Mouse (Mus musculus): ENCODE results near the gene Slc7a11.

The Slc7a11 gene

DNA sequence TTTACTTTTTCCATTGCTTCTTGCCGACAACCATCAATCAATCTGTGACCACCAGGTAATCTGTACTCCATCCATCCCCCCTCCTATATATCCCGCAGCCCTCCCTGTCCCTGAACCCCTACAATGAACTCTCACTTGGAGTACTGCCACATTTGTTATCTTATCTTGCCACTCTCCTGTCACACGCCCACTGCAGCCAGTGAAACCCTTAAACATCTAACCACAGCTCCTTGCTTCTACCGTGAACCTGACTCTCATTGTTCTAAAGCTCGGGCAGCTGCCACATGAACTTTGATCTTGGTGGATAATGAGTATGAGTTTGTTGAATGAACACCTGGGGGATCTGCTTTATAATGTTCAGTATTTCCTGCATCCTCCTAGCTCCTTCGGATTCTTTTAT lies 140.8 kb downstream of the Slc7a11 start:
- no peak for DNase-seq

DNA sequence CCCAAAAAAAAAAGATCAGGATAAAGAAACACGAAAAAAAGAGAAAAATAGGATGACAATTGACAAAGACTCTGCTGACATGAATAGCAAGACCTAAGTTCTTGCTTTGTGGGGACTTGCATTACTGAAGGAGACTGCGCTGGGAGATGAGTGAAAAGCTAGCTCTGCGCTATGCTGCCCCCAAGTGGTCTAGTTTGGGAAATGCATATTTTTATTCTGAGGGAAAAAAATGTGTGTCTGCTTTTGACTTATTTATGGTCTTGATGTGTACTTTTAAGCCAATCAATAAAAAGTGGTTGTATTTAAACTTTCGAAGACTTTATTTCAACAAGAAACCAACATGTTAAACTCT lies 142.5 kb downstream of the Slc7a11 start:
- DNase-seq, result peak; percentile 29

GRCm38 (mm10) chr3:50300002-50300951 lies 143.1 kb downstream of the Slc7a11 start:
- DNase-seq, result peak; percentile 45

DNA sequence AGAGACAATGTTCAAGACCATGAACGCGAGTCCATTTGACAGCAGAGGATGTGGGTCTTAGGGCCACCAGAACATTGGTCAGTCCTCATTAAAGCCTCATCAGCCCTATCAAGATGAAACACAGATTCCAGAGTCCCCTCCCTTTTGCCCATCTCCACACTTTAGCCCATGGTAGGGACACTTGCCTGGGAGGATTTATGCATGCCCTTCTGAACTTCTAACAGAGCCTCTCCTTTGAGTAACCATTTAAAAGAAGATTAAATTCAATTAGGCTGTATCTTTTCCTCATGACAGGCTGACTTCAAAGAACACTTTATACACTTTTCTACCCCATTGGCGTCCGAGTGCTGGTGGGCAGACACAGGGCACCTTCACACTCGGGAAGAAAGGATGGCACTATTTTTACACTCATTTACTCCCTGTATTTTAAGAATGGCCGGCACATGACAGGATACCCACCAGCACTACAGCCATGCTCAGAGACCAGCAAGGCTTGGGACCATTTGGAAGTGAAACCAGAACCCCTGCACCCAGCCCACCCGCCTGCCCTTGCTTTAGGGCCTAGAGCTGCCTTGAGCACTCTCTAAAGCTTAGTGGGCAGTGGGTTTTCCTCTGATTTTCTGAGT lies 144.9 kb downstream of the Slc7a11 start:
- DNase-seq, result no peak

- no peak for DNase-seq
Measured at GRCm38 (mm10) chr3:50296956-50297355, 146.5 kb downstream of the Slc7a11 start.

- no peak for DNase-seq
Measured at GRCm38 (mm10) chr3:50275023-50275422, 168.4 kb downstream of the Slc7a11 start.

- DNase-seq, result no peak
Measured at GRCm38 (mm10) chr3:50272222-50272621, 171.2 kb downstream of the Slc7a11 start.

DNA sequence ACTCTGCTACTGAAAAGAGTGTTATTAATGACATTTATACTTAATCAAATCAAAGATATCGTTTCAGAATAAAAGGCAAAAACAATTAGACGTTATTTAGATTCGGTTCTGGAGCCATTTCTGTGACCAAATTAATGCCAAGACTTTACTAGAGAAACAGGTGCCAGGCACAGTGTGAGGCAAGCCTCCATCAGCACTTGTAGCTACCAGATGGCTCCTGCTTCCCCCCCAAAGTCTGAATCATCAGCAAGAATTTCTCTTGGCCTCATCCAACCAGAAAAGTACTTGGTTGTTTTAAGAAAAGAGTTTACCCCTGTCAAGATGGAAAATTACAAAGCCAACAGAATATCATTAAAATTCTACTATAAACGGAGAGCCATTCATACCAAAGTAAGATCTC lies 173.7 kb downstream of the Slc7a11 start:
- no peak for DNase-seq

DNA sequence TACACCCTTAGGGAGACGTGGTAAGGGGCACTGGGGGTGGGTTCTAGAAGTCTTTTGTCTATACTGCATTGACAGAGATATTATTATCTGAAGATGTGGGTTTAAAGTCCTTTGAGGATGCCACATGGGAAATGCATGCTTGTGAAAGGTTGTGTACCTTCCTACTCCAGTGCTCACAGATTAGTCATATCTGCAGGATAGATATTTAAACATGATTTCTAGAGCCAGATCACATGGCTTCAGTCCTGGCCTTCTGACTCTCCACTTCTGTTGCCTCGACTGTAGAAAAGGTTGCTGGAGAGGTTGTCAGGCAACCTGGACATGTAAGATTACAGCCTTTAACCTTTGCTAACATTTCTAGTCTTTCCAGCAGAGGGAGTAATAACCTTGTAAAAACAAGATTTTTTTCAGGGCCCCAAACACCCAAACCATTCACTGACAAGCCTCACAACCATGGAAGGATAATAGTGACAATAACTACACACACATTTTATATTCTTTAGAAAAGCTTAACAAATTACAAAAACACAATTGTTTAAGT lies 180.8 kb downstream of the Slc7a11 start:
- no peak for DNase-seq

GRCm38 (mm10) chr3:50262066-50262465 lies 181.3 kb downstream of the Slc7a11 start:
- DNase-seq, result no peak

- no peak for DNase-seq
Measured at GRCm38 (mm10) chr3:50260667-50261066, 182.7 kb downstream of the Slc7a11 start.

- no peak for DNase-seq
Measured at GRCm38 (mm10) chr3:50258852-50259251, 184.6 kb downstream of the Slc7a11 start.

GRCm38 (mm10) chr3:50249598-50250300 lies 193.7 kb downstream of the Slc7a11 start:
- no peak for DNase-seq

GRCm38 (mm10) chr3:50235990-50236389 lies 207.4 kb downstream of the Slc7a11 start:
- DNase-seq, result no peak

- no peak for DNase-seq
Measured at GRCm38 (mm10) chr3:50233144-50233543, 210.3 kb downstream of the Slc7a11 start.

DNA sequence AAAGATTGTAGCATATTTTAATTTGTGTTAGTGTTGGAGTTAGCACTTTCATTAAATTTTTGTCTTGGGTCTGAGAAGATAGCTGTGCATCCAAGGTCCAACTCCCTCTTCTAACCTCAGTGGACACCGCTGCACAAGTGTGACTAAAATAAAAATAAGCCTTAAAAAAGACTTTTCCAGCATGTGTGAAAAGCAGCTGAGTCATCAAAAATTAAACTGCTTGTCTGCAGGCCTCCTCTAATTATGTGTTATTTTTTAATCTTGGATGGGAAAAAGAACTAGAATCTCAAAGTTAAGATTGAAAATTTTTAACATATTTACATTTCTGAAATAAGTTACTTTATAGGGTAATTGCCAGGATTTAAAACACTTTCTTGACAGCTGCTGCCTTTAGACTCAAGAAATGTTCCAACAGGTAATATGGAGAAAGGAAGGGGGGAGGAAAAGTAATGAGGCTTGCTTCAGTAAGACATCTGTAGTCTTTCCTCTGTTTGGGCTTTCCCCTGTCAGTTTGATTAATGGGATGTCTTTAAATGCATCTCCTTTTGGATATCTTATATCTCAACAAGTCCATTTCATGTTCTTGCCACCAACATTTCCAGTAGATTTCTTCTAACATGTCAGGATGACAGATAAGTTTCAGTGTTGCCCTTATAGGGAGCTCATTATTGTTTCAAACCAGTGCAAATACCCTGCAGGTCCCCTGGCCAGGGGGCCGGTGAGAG lies 218.9 kb downstream of the Slc7a11 start:
- no peak for DNase-seq

DNA sequence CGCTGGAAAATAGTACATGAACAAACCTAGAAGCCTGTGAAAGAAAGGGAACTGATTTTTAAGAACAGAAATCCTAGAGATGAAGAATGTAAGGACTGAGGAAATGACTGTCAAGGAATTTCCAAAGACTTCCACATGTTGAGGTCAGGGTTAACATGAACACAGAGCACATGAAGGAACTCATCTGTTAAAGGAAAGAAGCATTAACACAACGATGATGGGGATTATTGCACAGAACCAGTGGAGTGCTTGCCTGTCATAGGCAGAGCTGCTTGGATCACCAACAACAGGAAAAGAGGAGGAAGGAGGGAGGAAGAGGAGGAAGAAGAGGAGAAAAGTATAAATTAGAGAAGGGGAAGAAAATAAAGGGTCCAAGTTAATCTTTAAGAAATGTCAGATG lies 223.0 kb downstream of the Slc7a11 start:
- no peak for DNase-seq

DNA sequence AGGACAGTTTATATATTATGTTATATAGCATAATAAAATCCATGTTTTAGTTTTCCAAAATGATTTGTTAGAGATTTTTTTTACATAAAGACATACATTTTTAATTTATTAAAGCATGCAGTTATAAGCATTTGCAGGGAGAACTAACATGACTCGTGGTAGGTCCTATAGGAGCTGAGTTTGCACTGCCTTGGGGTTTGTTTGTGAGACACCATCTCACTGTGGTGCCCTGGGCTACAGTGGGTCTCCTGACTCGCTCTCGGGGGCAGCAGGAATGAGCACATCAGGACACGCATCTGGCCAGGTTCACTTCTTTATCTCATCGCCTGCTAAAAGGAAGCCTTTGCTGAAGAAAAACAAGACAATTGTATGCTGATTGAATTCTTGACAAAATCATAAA lies 257.0 kb downstream of the Slc7a11 start:
- no peak for DNase-seq

GRCm38 (mm10) chr3:50185879-50186278 lies 257.5 kb downstream of the Slc7a11 start:
- DNase-seq, result no peak

GRCm38 (mm10) chr3:50160756-50161155 lies 282.7 kb downstream of the Slc7a11 start:
- no peak for DNase-seq

GRCm38 (mm10) chr3:50144144-50144543 lies 299.3 kb downstream of the Slc7a11 start:
- no peak for DNase-seq

DNA sequence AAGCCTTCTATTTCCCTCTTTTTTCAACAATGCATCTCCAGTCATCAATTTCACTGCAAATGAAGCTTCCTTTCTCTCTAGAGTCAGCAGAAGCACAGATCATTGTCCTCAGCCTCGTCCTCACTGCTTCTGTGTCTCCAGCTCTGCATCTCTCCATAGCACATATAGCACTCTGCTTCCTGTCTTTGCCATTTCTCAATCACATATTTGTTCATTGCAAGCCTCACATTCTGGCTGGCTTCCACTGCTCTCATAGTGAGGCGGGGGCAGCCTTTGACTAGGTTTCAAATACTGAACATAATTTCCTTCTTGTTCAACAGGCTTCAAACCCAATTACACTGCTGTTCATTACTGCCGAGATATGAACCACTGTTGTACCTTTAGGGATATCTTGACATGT lies 305.1 kb downstream of the Slc7a11 start:
- no peak for DNase-seq

- DNase-seq, result no peak
Measured at GRCm38 (mm10) chr3:50132204-50132603, 311.2 kb downstream of the Slc7a11 start.

Measured in kidney, adult 18-20 months (tissue).